Mouse (Mus musculus) naive thymus-derived CD4-positive, alpha-beta T cell, adult 2 months (primary cell): ENCODE data around the gene Pllp.

Experiments
- DNase-seq: peaks from one replicate; pipeline ENCODE4 v3.0.0-alpha.2; 2011; ENCODE audit warnings: low read depth

The Pllp gene

DNA sequence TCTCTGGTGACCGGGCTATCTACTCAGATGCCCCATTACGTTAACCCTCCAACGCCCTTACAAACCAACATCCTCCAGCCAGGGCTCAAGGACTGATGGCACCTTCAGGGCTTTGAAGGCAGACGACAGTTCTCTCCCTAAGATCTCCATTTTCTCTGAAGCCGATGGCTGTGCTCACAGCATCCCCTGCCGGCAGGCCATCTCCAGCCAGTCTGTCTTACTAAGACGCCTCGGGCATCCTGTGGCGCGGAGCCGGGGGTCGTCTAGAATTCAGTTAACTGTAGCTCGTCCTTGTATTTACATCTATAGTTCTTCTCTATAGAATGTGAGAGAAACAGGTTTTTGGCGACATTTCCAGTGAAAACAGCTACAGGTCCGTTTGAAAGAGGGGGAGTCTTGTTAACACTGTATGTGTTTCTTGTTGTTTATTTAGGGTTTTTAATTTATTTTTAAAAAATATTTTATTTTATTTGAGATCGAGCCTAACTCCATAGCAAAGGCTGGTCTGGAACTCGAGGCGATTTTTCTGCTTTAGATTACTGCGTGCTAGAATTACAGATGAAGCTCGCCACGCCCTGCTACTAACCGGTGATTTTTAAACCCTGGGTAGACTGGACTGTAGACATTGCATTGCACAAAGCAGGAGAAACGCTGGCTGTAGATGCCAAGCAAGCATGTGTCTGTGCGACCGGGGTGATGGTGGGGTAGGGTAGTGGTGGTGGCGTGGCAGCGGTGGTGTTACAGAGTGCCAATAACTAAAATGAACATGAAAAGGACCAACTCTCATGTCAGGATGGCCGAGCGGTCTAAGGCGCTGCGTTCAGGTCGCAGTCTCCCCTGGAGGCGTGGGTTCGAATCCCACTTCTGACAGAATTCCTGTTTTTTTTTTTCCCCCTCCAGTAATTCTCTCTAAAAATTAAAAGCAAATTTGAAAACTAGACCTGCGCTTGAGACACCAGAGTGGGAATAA is 7.1 kb upstream of the Pllp start:
- DNase-seq: peak; percentile 88

DNA sequence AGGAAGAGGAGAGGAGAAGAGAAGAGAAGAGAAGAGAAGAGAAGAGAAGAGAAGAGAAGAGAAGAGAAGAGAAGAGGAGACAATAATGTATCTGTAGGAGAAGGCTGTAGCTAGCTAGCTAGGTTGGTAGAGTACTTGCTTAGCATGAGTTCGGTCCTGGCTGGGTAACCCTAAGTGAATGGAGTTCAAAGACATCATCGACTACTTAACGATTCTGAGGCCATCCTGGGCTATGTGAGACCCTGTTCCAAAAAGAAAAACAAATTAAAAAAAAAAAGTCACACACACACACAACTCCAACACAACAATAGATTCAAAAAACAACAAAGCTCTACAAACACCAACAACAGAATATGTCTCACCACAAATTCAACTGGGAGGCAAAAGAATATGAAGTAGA is 6.1 kb upstream of the Pllp start:
- DNase-seq: peak; percentile 42

- no peak for DNase-seq
Observed at GRCm38 (mm10) chr8:94700421-94700935, 4.4 kb upstream of the Pllp start.

GRCm38 (mm10) chr8:94699366-94699765 is 3.3 kb upstream of the Pllp start:
- no peak for DNase-seq

DNA sequence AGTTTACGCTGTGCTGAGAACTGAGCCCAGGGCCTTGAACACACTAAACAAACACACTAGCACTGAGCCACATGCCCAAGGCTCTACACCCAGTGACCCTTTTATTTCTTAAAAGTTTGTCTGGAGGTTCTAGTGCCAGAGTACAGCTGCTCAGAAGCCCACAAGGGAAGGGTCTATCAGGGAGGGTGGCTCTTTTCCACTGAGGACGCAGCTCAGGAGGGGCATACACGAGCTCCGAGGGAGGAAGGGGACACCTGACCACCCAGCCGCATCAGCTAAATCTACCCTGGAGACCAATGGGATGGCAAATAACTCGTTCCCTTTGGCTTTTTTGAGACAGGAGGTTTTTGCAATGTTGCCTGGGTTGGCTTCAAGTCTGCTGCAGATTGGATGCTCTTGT is 1.9 kb upstream of the Pllp start:
- DNase-seq: no peak

DNA sequence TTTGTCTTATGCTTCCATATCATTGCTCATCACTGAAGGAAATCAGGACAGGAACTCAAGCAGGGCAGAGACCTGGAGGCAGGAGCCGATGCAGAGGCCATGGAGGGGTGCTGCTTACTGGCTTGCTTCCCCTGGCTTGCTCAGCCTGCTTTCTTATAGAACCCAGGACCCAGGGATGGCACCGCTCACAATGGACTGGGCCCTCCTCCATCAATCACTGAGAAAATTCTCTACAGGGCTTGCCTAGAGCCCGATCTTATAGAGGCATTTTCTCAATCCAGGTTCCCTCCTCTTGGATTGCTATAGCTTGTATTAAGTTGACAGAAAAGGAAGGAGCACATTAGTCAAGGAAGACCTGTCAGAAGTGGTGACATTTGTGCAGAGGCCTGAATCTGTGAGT is 488 bp upstream of the Pllp start:
- DNase-seq: no peak

DNA sequence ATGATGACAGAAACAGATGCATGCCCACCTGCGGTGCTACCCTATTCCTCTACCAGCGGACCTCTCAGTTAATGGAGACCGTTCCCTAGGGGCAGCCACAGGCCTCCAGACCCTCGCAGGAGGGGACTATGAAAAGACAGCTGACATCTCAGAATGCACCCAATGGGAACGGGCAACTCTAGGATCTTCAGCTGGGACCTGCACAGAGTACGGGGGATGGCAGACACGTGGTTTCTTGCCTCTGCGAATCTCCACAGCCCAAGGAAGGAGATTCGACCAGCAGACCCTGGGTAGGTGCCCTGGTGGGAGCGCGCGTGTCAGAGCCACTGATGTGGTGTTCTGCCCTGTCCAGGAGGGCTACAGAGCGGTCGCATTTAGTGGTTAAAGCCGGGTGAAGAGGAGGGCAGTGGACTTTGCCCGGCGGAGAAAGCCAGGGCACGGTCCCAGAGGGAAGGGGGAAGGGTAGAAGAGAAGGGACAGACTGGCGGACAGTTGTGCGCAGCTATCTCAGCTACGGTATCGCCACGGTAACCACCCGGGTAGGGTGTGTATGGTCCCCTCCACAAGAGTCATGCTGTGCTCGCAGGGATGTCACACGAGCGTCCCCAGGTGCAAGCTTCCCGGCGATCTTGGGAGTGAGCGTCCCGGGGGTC is 611 bp downstream of the Pllp start:
- peak; percentile 15 for DNase-seq

DNA sequence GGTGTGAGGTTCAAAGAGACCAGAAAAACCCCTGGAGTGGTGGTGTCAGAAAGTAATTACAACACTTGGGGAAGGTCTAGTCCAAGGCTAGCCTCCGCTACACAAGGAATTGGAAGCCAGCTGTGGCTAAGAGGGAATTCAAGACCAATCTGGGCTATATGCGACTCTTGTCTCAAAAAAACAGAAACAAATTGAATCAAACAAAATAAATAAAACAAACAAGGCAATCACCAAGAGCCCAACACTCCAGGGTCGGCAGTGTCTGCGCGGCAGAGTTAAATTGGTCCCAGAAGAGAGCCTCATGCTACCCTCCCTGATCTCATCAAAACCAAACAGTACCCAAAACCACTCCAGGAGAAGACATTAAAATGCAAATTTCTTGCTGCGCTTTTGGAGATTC is 1.4 kb downstream of the Pllp start:
- no peak for DNase-seq

DNA sequence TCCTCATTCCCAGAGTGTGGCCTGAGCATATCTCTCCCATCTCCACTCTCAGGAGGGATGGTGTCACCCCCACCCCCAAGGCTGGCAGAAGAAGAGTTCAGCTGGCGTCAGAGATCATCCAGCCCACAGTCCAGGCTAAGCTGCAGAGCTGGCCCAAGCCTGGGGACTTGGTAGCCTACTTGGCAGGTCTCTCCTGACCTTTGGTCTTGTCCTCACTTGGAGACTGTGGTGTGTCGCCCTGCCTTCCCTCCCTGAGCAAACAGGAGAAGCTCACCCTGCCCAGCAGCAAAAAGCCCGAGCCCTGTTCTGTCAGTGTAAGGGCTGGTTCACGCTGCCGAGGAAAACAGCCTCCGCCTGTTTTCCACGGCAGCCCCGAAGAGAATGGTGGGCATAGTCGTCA is 10.1 kb downstream of the Pllp start:
- DNase-seq: no peak

- no peak for DNase-seq
Observed at GRCm38 (mm10) chr8:94684287-94684686, 11.8 kb downstream of the Pllp start.

GRCm38 (mm10) chr8:94682732-94683524 is 13.2 kb downstream of the Pllp start:
- DNase-seq: no peak

DNA sequence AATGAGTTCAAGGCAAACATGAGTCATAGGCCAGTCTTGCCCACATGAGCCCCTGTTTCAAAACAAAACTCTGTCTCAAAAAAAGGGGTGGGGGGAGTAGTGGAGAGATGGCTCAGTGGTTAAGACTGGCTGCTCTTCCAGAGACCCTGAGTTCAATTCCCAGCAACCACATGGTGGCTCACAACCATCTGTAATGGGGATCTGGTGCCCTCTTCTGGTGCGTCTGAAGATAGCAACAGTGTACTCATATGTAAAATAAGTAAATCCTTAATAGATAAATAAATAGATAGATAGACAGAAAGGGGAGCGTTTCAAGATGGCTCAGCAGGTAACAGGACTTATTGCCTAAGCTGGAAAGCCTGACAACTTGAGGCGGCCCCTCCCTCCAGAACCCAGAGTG is 15.7 kb downstream of the Pllp start:
- DNase-seq: no peak

DNA sequence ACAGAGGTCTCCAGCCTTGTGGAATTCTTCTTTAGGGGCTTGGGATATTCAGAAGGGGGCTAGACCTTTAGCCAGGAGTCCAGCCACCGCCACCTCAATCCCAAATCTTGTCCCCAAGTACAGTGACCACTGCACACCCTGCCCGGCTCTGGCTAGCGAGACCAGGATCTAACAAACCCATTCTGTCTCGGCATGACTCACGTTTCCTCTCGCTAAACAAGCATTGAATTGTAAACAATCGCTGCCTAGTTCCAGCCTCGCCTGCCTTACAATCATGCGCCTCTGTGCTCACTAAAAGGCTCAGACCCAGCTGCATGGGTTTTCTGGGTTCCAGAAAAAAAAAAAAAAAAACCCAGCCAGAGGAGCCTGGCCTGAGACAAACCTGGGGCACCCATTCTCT is 17.5 kb downstream of the Pllp start:
- no peak for DNase-seq

- DNase-seq: no peak
Observed at GRCm38 (mm10) chr8:94675923-94676322, 20.2 kb downstream of the Pllp start.

- no peak for DNase-seq
Observed at GRCm38 (mm10) chr8:94674384-94674783, 21.7 kb downstream of the Pllp start.

GRCm38 (mm10) chr8:94666456-94667308 is 29.4 kb downstream of the Pllp start, which contains the start of gene Arl2bp:
TSS of gene Arl2bp (plus strand) at chr8:94666600.
- peak; percentile 95 for DNase-seq

- DNase-seq: no peak
Observed at GRCm38 (mm10) chr8:94664722-94665121, 31.4 kb downstream of the Pllp start.

DNA sequence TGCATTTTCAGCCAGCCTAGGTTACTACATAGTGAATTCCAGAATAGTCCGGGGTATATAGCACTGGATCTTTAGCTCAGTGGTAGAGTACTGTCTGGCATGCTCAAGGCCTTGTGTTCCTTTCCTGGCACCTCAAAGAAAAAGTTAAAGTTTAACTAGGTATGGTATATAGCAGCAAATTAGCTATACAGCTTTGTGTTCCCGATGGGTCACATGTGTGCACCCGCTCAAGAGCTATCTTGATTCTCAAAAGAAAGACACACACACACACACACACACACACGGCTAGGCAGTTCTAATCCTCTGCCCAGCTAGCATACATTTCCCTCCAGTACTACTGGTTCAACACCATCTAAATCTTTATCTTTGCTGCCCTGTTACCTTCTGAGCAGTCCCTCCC is 35.7 kb downstream of the Pllp start:
- DNase-seq: no peak

GRCm38 (mm10) chr8:94658031-94658430 is 38.0 kb downstream of the Pllp start:
- DNase-seq: no peak

DNA sequence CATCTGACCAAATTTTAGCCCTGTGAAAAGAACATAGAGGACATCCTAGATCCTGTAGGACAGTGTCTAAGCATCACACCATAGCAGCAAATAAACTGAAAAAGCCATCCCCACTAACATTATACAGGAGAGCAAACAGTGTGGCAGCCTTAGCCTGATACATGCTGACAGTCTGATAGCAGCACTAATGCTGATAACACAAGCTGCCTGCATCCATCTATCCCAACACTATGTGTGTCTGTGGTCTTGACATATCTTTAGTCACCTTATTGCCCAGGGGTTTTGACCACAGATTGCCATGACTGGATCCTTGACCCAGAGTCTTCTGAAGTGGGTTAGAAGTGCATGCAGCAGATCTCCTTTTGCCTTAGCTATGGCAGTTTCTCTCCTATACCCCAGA is 41.1 kb downstream of the Pllp start:
- no peak for DNase-seq

- no peak for DNase-seq
Observed at GRCm38 (mm10) chr8:94652951-94653350, 43.1 kb downstream of the Pllp start.
